Mouse (Mus musculus): ENCODE results near the gene Esrrb. TPM values are rescaled to one million over a fixed set of nuclear protein-coding genes. Genes with fewer than 3 reads are reported as not detected.

Esrrb gene
- polyA plus RNA-seq, 1 experiment from 2014 or later: 0.06 TPM

- peaks cover 56% of the 10 kb centered on the region for H3K27me3 ChIP-seq (ENCODE audit: low read depth, poor library complexity, severe bottlenecking)
- WGBS: 64% methylated on average over 2 of the region's 2 CpGs
Observed at GRCm38 (mm10) chr12:86427585-86427984, 66.7 kb downstream of the Esrrb start.

GRCm38 (mm10) chr12:86431671-86432070 lies 70.8 kb downstream of the Esrrb start:
- no peaks in the 10 kb centered on the region for H3K36me3 ChIP-seq
- H3K27ac ChIP-seq: no peak overlapping the region
- H3K27me3 ChIP-seq (ENCODE audit: low read depth, poor library complexity, severe bottlenecking): peaks cover 46% of the 10 kb centered on the region
- peaks cover 7% of the 10 kb centered on the region; the same call in 1 of the 2 replicates for H3K4me1 ChIP-seq
- H3K4me3 ChIP-seq: no peak overlapping the region
- H3K9me3 ChIP-seq (replicated peaks): no peaks in the 10 kb centered on the region
- WGBS: 92% methylated on average over 5 of the region's 5 CpGs
- DNase-seq (ENCODE audit: low spot score): no peak

More at GRCm38 (mm10) chr12:86427585-86427984, 66.7 kb downstream of the Esrrb start:
- Histone ChIP-seq H3K27ac (no peak overlapping the region), H3K4me3 (no peak overlapping the region), H3K9me3 (replicated peaks) (no peaks in the 10 kb centered on the region), H3K36me3 (no peaks in the 10 kb centered on the region), H3K4me1 (no peaks in the 10 kb centered on the region)
- DNase-seq (ENCODE audit: low spot score): no peak

GRCm38 (mm10) chr12:86433371-86433821 lies 72.5 kb downstream of the Esrrb start:
- no peak overlapping the region; the same call in 1 of the 2 replicates for H3K27ac ChIP-seq
- peaks cover 7% of the 10 kb centered on the region; the same call in 1 of the 2 replicates for H3K4me1 ChIP-seq
- 4% methylated on average over 13 of the region's 13 CpGs for WGBS
- H3K36me3 ChIP-seq: no peaks in the 10 kb centered on the region
- H3K4me3 ChIP-seq: peak overlapping the region; percentile 41
- DNase-seq (ENCODE audit: low spot score): peak; percentile 73
- H3K9me3 ChIP-seq (replicated peaks): no peaks in the 10 kb centered on the region
- peaks cover 40% of the 10 kb centered on the region for H3K27me3 ChIP-seq (ENCODE audit: low read depth, poor library complexity, severe bottlenecking)

- no peaks in the 10 kb centered on the region for H3K36me3 ChIP-seq
- H3K4me1 ChIP-seq: peaks cover 7% of the 10 kb centered on the region; the same call in 1 of the 2 replicates
- DNase-seq (ENCODE audit: low spot score): no peak
- H3K27ac ChIP-seq: no peak overlapping the region
- H3K9me3 ChIP-seq (replicated peaks): no peaks in the 10 kb centered on the region
- 87% methylated on average over 13 of the region's 13 CpGs for WGBS
- no peak overlapping the region for H3K4me3 ChIP-seq
- H3K27me3 ChIP-seq (ENCODE audit: low read depth, poor library complexity, severe bottlenecking): peaks cover 31% of the 10 kb centered on the region
Observed at GRCm38 (mm10) chr12:86435651-86436050, 74.7 kb downstream of the Esrrb start.

GRCm38 (mm10) chr12:86450848-86451247 lies 89.9 kb downstream of the Esrrb start:
- Histone ChIP-seq H3K9me3 (replicated peaks) (no peaks in the 10 kb centered on the region), H3K4me1 (no peaks in the 10 kb centered on the region), H3K27ac (no peak overlapping the region), H3K4me3 (no peak overlapping the region), H3K36me3 (no peaks in the 10 kb centered on the region), H3K27me3 (ENCODE audit: low read depth, poor library complexity, severe bottlenecking) (no peaks in the 10 kb centered on the region)
- WGBS: 90% methylated on average over 5 of the region's 5 CpGs
- DNase-seq (ENCODE audit: low spot score): no peak

- Histone ChIP-seq H3K4me1 (no peaks in the 10 kb centered on the region), H3K36me3 (no peaks in the 10 kb centered on the region), H3K27ac (no peak overlapping the region), H3K27me3 (ENCODE audit: low read depth, poor library complexity, severe bottlenecking) (no peaks in the 10 kb centered on the region), H3K9me3 (replicated peaks) (no peaks in the 10 kb centered on the region), H3K4me3 (no peak overlapping the region)
- no peak for DNase-seq (ENCODE audit: low spot score)
- WGBS: 62% methylated on average over 1 of the region's 1 CpGs
Observed at GRCm38 (mm10) chr12:86455009-86455408, 94.1 kb downstream of the Esrrb start.

- Histone ChIP-seq H3K4me1 (no peaks in the 10 kb centered on the region), H3K4me3 (no peak overlapping the region), H3K9me3 (replicated peaks) (no peaks in the 10 kb centered on the region), H3K27ac (no peak overlapping the region), H3K36me3 (no peaks in the 10 kb centered on the region), H3K27me3 (ENCODE audit: low read depth, poor library complexity, severe bottlenecking) (no peaks in the 10 kb centered on the region)
- DNase-seq (ENCODE audit: low spot score): no peak
- 74% methylated on average over 9 of the region's 9 CpGs for WGBS
Observed at GRCm38 (mm10) chr12:86462742-86463470, 102.0 kb downstream of the Esrrb start.

GRCm38 (mm10) chr12:86464385-86464784 lies 103.5 kb downstream of the Esrrb start:
- no peaks in the 10 kb centered on the region for H3K36me3 ChIP-seq
- 88% methylated on average over 1 of the region's 1 CpGs for WGBS
- DNase-seq (ENCODE audit: low spot score): no peak
- no peak overlapping the region for H3K4me3 ChIP-seq
- no peaks in the 10 kb centered on the region for H3K9me3 ChIP-seq (replicated peaks)
- H3K27me3 ChIP-seq (ENCODE audit: low read depth, poor library complexity, severe bottlenecking): no peaks in the 10 kb centered on the region
- H3K27ac ChIP-seq: no peak overlapping the region
- H3K4me1 ChIP-seq: no peaks in the 10 kb centered on the region

- no peak overlapping the region for H3K27ac ChIP-seq
Observed at GRCm38 (mm10) chr12:86466180-86466579, 105.3 kb downstream of the Esrrb start.

GRCm38 (mm10) chr12:86469919-86470318 lies 109.0 kb downstream of the Esrrb start:
- no peaks in the 10 kb centered on the region for H3K9me3 ChIP-seq (replicated peaks)
- no peak for DNase-seq (ENCODE audit: low spot score)
- no peaks in the 10 kb centered on the region for H3K36me3 ChIP-seq
- H3K4me3 ChIP-seq: no peak overlapping the region
- H3K4me1 ChIP-seq: peaks cover 3% of the 10 kb centered on the region; the same call in 1 of the 2 replicates
- H3K27me3 ChIP-seq (ENCODE audit: low read depth, poor library complexity, severe bottlenecking): peaks cover 18% of the 10 kb centered on the region
- no peak overlapping the region for H3K27ac ChIP-seq
- 48% methylated on average over 23 of the region's 23 CpGs for WGBS

More at GRCm38 (mm10) chr12:86466180-86466579, 105.3 kb downstream of the Esrrb start:
- no peak overlapping the region for H3K4me3 ChIP-seq
- DNase-seq (ENCODE audit: low spot score): no peak
- 61% methylated on average over 4 of the region's 4 CpGs for WGBS
- H3K4me1 ChIP-seq: no peaks in the 10 kb centered on the region
- no peaks in the 10 kb centered on the region for H3K36me3 ChIP-seq
- no peaks in the 10 kb centered on the region for H3K9me3 ChIP-seq (replicated peaks)
- H3K27me3 ChIP-seq (ENCODE audit: low read depth, poor library complexity, severe bottlenecking): peaks cover 13% of the 10 kb centered on the region

GRCm38 (mm10) chr12:86470912-86471311 lies 110.0 kb downstream of the Esrrb start:
- H3K9me3 ChIP-seq (replicated peaks): no peaks in the 10 kb centered on the region
- DNase-seq (ENCODE audit: low spot score): no peak
- WGBS: 61% methylated on average over 6 of the region's 6 CpGs

GRCm38 (mm10) chr12:86473630-86474029 lies 112.7 kb downstream of the Esrrb start:
- Histone ChIP-seq H3K4me3 (no peak overlapping the region), H3K4me1 (peaks cover 3% of the 10 kb centered on the region; the same call in 1 of the 2 replicates), H3K27me3 (ENCODE audit: low read depth, poor library complexity, severe bottlenecking) (peaks cover 18% of the 10 kb centered on the region), H3K9me3 (replicated peaks) (no peaks in the 10 kb centered on the region), H3K36me3 (no peaks in the 10 kb centered on the region), H3K27ac (no peak overlapping the region)
- 57% methylated on average over 12 of the region's 12 CpGs for WGBS
- peak; percentile 29 for DNase-seq (ENCODE audit: low spot score)

More at GRCm38 (mm10) chr12:86470912-86471311, 110.0 kb downstream of the Esrrb start:
- no peak overlapping the region for H3K4me3 ChIP-seq
- H3K36me3 ChIP-seq: no peaks in the 10 kb centered on the region
- H3K4me1 ChIP-seq: peaks cover 3% of the 10 kb centered on the region; the same call in 1 of the 2 replicates
- peaks cover 18% of the 10 kb centered on the region for H3K27me3 ChIP-seq (ENCODE audit: low read depth, poor library complexity, severe bottlenecking)
- no peak overlapping the region for H3K27ac ChIP-seq

GRCm38 (mm10) chr12:86475994-86476393 lies 115.1 kb downstream of the Esrrb start:
- 90% methylated on average over 7 of the region's 7 CpGs for WGBS
- H3K27me3 ChIP-seq (ENCODE audit: low read depth, poor library complexity, severe bottlenecking): peaks cover 7% of the 10 kb centered on the region; the same call in 1 of the 2 replicates
- no peak overlapping the region for H3K27ac ChIP-seq

More at GRCm38 (mm10) chr12:86475994-86476393, 115.1 kb downstream of the Esrrb start:
- Histone ChIP-seq H3K36me3 (no peaks in the 10 kb centered on the region), H3K9me3 (replicated peaks) (no peaks in the 10 kb centered on the region), H3K4me1 (peaks cover 3% of the 10 kb centered on the region; the same call in 1 of the 2 replicates), H3K4me3 (no peak overlapping the region)
- no peak for DNase-seq (ENCODE audit: low spot score)

All from limb, embryonic 10.5 days (tissue).